Mouse (Mus musculus) ovary, adult 18-20 months (tissue): Measurements from ENCODE around the gene Rbbp7.

Source experiments
- DNase-seq: peaks from one replicate; pipeline ENCODE4 v3.0.0; 2022; ENCODE audit warnings: low spot score, mixed read lengths

Gene Rbbp7

DNA sequence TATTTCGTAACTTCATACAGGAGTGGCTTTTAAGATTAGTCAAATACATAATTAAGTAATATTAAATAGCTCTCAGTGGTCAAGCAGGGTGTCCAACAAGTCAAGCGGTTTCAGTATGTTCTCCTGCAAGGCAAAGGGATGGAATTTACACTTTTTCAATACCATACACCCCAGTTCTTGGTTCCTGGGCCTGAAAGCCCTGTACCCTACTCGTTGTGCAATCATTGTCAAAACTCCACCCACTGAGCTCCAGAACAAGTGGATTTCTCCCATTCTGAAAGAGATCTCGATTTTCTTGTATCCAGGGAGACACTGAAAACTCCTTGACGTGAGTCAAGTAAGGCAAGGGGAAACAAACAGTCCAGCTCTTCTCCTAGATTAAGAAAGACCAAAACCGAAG lies 67.8 kb downstream of the Rbbp7 start:
- no peak for DNase-seq
